Mouse (Mus musculus) neural tube, embryonic 14.5 days (tissue): ENCODE results near the gene Gm17455. TPM values are rescaled to one million over a fixed set of nuclear protein-coding genes. Genes with fewer than 3 reads are reported as not detected.
A peak's percentile ranks its signal among the peaks of the same experiment; 100 is the strongest.

Source experiments
- ATAC-seq: fragments of 200-750 bp; cut with Nextera tagmentation; 2 replicates; pipeline ENCODE4 v1.8.0; 2017; ENCODE audit warnings: low read depth, mild to moderate bottlenecking, moderate TSS enrichment, moderate library complexity
- H3K27ac ChIP-seq: fragments of 300-500 bp; sonication (generic); 2 replicates; pipeline ENCODE4 v1.5.1; 2014; ENCODE audit warnings: low read depth, mild to moderate bottlenecking, control low read depth, low read length, moderate library complexity, mixed read lengths
- H3K27me3 ChIP-seq: fragments of 300-500 bp; sonication (generic); 2 replicates; pipeline ENCODE4 v1.6.1; 2014; ENCODE audit warnings: low read length; ENCODE audit not compliant: control insufficient read depth, insufficient read depth
- H3K36me3 ChIP-seq: fragments of 300-500 bp; sonication (generic); 2 replicates; pipeline ENCODE4 v1.6.1; 2014; ENCODE audit warnings: low read length, mixed read lengths; ENCODE audit not compliant: control insufficient read depth, insufficient read depth
- H3K4me1 ChIP-seq: fragments of 300-500 bp; sonication (generic); 2 replicates; pipeline ENCODE4 v1.6.1; 2014; ENCODE audit warnings: low read length; ENCODE audit not compliant: control insufficient read depth, insufficient read depth
- H3K4me2 ChIP-seq: fragments of 300-500 bp; sonication (generic); 2 replicates; pipeline ENCODE4 v1.6.1; 2014; ENCODE audit warnings: mild to moderate bottlenecking, low read depth, low read length, control low read depth
- H3K4me3 ChIP-seq: fragments of 300-500 bp; sonication (generic); 2 replicates; pipeline ENCODE4 v1.5.1; 2014; ENCODE audit warnings: low read depth, low read length, control low read depth, mixed read lengths
- H3K9ac ChIP-seq: fragments of 300-500 bp; sonication (generic); replicated peaks from 2 replicates; pipeline ENCODE4 v1.6.1; 2014; ENCODE audit warnings: low read depth, mild to moderate bottlenecking, control low read depth, low read length, mixed read lengths
- H3K9me3 ChIP-seq: fragments of 300-500 bp; sonication (generic); 2 replicates; pipeline ENCODE4 v1.6.1; 2016; ENCODE audit warnings: low read length; ENCODE audit not compliant: control insufficient read depth
- WGBS: fragments of 180-500 bp; shearing (Covaris S2); extraction: QIAGEN DNeasy Blood & Tissue Kit; methylation state at CpG from one replicate; pipeline ENCODE4 v1.1.7; 2014; 5-methylcytosine and 5-hydroxymethylcytosine counted together
- polyA plus RNA-seq: library from polyadenylated mRNA; unstranded; fragments of >200 nt; fragmentation: Nextera tagmentation; extraction: Ambion mirVana; gene quantifications from 2 replicates; pipeline ENCODE4 v1.2.1, GENCODE M21; 2014

Gene Gm17455
- polyA plus RNA-seq, 1 experiment from 2014 or later = 17.7 TPM

DNA sequence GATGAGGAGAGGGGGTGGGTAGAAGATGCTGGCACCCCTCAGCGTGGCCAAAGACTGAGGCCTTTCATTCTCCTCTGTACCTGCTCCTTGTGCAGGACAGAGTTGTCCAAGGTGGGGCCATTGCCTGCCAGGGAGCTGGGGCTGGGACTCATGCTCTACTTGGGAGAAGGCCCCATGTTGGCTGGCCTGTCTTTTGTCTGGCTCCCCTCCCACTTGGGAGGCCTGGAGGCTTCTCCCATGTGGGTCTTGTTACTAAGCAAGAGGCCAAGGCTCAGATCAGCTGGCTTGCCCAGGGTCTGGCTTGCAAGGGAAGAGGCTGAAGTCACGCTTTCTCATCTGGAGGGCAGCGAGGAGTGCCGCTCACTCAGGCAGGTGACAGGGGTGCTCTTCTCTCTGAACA is 42.1 kb upstream of the Gm17455 start:
- no peaks in the 10 kb centered on the region for H3K9me3 ChIP-seq
- no peaks in the 10 kb centered on the region for H3K36me3 ChIP-seq
- H3K9ac ChIP-seq = no peak overlapping the region
- no peak overlapping the region for H3K27ac ChIP-seq
- no peak overlapping the region for H3K4me3 ChIP-seq
- no peak overlapping the region for H3K4me2 ChIP-seq
- 88% methylated on average over 4 of the region's 4 CpGs for WGBS
- no peak for ATAC-seq
- H3K27me3 ChIP-seq = no peaks in the 10 kb centered on the region
- no peaks in the 10 kb centered on the region for H3K4me1 ChIP-seq

DNA sequence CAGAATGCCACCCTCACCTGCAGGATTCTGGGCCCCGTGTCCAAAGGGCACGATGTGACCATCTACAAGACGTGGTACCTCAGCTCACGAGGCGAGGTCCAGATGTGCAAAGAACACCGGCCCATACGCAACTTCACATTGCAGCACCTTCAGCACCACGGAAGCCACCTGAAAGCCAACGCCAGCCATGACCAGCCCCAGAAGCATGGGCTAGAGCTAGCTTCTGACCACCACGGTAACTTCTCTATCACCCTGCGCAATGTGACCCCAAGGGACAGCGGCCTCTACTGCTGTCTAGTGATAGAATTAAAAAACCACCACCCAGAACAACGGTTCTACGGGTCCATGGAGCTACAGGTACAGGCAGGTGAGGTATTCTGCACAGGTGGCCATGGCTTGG is 41.6 kb upstream of the Gm17455 start:
- Histone ChIP-seq H3K36me3 (no peaks in the 10 kb centered on the region), H3K9me3 (no peaks in the 10 kb centered on the region), H3K4me1 (no peaks in the 10 kb centered on the region), H3K4me3 (no peak overlapping the region), H3K9ac (no peak overlapping the region), H3K27ac (no peak overlapping the region), H3K4me2 (no peak overlapping the region), H3K27me3 (no peaks in the 10 kb centered on the region)
- WGBS = 97% methylated on average over 14 of the region's 14 CpGs
- no peak for ATAC-seq

DNA sequence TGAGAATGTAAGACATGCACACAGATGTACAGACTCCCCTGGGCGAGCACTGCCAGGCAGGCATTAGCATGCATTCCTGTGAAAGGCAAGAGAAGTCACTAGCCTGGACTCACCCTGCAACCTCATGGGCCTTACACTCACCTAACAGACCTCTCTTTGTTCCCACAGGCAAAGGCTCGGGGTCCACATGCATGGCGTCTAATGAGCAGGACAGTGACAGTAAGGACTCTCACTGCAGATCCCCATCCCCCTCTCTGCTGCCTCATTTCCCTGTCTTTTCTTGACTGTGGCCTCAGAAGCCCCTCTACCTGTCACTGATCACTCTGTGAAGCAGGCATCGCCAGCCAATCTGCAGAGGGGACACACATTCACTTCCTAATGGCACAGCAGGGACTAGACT is 40.8 kb upstream of the Gm17455 start:
- H3K27ac ChIP-seq = no peak overlapping the region
- H3K4me1 ChIP-seq = no peaks in the 10 kb centered on the region
- no peaks in the 10 kb centered on the region for H3K9me3 ChIP-seq
- no peak overlapping the region for H3K4me3 ChIP-seq
- no peak for ATAC-seq
- no peaks in the 10 kb centered on the region for H3K27me3 ChIP-seq
- 43% methylated on average over 4 of the region's 4 CpGs for WGBS
- H3K36me3 ChIP-seq = no peaks in the 10 kb centered on the region
- no peak overlapping the region for H3K4me2 ChIP-seq
- no peak overlapping the region for H3K9ac ChIP-seq

DNA sequence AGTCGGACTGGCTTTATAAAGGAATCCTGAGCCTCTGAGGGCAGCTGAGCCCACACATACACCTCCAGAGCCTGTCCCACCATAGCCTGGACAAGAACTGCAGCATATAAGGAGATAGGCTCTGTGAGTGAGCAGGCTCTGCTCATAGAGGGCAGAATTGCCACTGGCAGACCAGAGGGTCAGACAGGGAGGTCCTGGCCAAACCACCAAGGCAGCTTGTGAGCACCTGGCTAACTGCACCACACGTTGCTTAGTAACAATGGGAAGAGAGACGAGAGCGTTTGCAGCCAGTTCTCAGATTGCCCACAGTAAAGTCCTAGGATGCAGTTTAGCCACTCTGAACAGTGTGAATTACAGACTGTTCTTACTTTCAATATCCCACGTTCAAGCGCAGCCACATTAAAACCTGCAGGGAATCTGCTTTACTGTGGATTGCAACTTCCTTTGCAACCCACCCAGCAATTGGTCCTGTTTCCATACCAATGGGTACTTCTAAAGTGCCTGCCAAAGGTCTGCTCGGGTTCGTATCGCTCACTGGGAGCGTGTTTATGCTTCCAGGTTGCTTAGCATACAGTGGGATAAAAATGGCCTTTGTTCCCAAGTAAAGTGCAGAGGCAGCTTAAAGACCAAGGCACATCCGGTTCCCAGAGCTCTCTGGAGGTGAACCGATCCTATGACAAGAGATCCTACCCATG is 37.8 kb upstream of the Gm17455 start:
- H3K36me3 ChIP-seq = no peaks in the 10 kb centered on the region
- 27% methylated on average over 12 of the region's 12 CpGs for WGBS
- no peak for ATAC-seq
- peak overlapping the region; percentile 30; the same call in 1 of the 2 replicates for H3K27ac ChIP-seq
- no peaks in the 10 kb centered on the region for H3K4me1 ChIP-seq
- no peaks in the 10 kb centered on the region for H3K27me3 ChIP-seq
- H3K4me2 ChIP-seq = no peak overlapping the region
- H3K9ac ChIP-seq = no peak overlapping the region
- no peak overlapping the region for H3K4me3 ChIP-seq
- no peaks in the 10 kb centered on the region for H3K9me3 ChIP-seq

DNA sequence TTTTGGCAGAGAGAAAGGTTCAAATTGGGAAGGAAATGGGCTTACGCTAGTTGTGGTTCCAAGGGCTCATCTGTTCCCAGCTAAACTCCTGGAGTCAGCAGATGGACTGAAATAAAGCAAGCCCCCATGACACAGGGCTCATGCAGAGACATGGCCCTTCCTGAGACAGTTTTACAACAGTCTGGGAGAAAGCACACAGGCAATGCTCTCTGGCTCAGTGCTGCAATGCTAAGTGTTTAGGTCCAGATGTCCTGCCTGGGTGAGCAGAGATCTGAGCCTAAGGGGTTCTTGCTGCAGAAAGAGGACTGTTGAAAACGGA is 37.3 kb upstream of the Gm17455 start:
- Histone ChIP-seq H3K27ac (no peak overlapping the region), H3K4me2 (no peak overlapping the region), H3K4me1 (no peaks in the 10 kb centered on the region), H3K36me3 (no peaks in the 10 kb centered on the region), H3K9me3 (no peaks in the 10 kb centered on the region), H3K9ac (no peak overlapping the region), H3K27me3 (no peaks in the 10 kb centered on the region), H3K4me3 (no peak overlapping the region)
- 26% methylated on average over 2 of the region's 2 CpGs for WGBS
- ATAC-seq = no peak; the same call in 1 of the 2 replicates

DNA sequence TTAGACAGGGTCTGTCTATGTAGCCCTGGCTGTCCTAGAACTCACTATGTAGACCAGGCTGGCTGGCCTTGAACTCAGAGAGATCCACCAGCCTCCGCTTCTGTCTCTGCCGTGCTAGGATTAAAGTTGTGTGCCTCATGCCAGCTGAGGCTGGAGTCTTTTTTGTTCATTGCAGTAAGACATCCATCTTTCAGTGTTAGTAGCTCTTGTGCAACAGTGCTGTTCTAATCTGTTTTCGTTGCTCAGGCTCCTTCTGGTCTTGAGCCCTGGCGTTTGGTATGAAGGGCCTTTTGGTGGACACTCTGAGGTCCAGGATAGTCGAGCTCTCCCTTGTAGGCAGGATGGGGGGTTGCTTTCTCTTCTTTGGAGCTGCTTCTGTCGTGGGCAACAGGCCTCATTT is 36.1 kb upstream of the Gm17455 start:
- H3K4me2 ChIP-seq = no peak overlapping the region
- H3K9ac ChIP-seq = no peak overlapping the region
- H3K4me1 ChIP-seq = no peaks in the 10 kb centered on the region
- WGBS = 58% methylated on average over 6 of the region's 6 CpGs
- no peak for ATAC-seq
- no peaks in the 10 kb centered on the region for H3K36me3 ChIP-seq
- no peaks in the 10 kb centered on the region for H3K27me3 ChIP-seq
- H3K4me3 ChIP-seq = no peak overlapping the region
- H3K27ac ChIP-seq = no peak overlapping the region
- no peaks in the 10 kb centered on the region for H3K9me3 ChIP-seq

DNA sequence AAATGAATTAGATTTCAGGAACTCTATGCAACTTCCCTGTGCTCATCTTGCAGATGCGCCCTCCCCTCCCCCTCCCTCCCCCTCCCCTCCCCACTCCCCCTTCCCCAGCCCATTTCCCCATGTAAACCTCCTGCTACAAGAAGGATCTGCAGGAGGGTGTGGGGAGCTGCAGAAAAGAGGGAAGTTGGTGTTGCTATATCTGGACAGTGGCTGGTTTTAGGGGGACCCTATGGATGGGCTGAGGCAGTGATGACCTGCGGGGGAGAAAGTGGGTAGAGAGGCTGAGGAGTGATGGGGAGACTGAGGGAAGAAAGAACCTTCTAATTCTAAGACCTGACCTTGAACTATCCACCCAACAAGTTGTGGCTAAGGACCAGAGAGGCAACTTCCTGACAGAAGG is 32.4 kb upstream of the Gm17455 start:
- H3K27me3 ChIP-seq = no peaks in the 10 kb centered on the region
- no peak overlapping the region for H3K4me2 ChIP-seq
- ATAC-seq = no peak
- H3K36me3 ChIP-seq = no peaks in the 10 kb centered on the region
- WGBS = 87% methylated on average over 2 of the region's 2 CpGs
- no peak overlapping the region for H3K4me3 ChIP-seq
- H3K27ac ChIP-seq = no peak overlapping the region
- no peak overlapping the region for H3K9ac ChIP-seq
- H3K9me3 ChIP-seq = no peaks in the 10 kb centered on the region
- H3K4me1 ChIP-seq = 0 out of 2 replicates have a peak, but pooled peaks cover 5% of the 10 kb centered on the region

DNA sequence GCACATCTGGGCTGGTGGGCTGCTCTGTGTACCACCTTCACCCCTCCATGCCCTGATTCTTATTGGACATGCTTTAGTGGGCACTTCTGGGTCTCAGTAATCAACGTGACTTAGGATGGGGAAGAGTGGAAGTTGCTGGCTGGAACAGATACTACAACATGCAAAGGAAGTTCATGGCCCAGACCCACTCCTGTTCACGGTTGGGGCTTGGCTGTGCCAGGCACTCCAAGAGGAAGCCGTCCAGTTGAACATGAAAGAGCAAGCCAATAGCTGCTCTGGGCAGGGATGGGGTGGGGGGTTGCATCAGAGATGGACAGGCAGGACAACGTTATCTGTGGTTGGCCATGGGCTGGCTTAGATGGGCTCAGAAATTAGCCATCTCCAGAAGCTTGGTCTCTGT is 31.6 kb upstream of the Gm17455 start:
- Histone ChIP-seq H3K9ac (no peak overlapping the region), H3K9me3 (no peaks in the 10 kb centered on the region), H3K4me1 (0 out of 2 replicates have a peak, but pooled peaks cover 5% of the 10 kb centered on the region), H3K36me3 (no peaks in the 10 kb centered on the region), H3K27me3 (no peaks in the 10 kb centered on the region), H3K4me3 (no peak overlapping the region), H3K27ac (no peak overlapping the region), H3K4me2 (no peak overlapping the region)
- no peak for ATAC-seq
- 86% methylated on average over 4 of the region's 4 CpGs for WGBS

DNA sequence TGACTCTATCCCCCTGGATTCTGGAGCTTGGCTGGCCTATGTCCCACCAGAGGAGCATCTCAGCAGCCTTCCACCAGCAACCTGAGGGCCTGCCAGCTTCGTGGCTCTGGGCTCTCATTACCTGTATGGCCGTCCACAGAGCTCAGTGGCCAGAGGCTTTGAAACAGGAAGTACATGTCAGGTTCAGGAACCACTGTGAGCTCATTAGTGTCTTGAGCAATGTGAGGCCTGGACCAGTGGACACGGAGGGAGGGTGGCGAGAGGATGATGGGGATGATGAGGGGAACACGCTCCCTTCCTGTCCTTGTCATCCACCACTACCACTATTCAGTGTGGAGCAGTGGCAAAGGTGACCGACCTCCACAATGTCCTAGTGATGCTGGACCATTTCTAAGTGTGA is 30.1 kb upstream of the Gm17455 start:
- no peak overlapping the region for H3K9ac ChIP-seq
- H3K9me3 ChIP-seq = no peaks in the 10 kb centered on the region
- H3K4me2 ChIP-seq = no peak overlapping the region
- H3K4me3 ChIP-seq = no peak overlapping the region
- H3K27me3 ChIP-seq = no peaks in the 10 kb centered on the region
- 0 out of 2 replicates have a peak, but pooled peaks cover 5% of the 10 kb centered on the region for H3K4me1 ChIP-seq
- no peaks in the 10 kb centered on the region for H3K36me3 ChIP-seq
- no peak overlapping the region for H3K27ac ChIP-seq
- 91% methylated on average over 6 of the region's 6 CpGs for WGBS
- ATAC-seq = no peak
